Mouse (Mus musculus): ENCODE results near the gene Ephb6. TPM values are rescaled to one million over a fixed set of nuclear protein-coding genes. Genes with fewer than 3 reads are reported as not detected.
A peak's percentile ranks its signal among the peaks of the same experiment; 100 is the strongest.

Gene Ephb6
- polyA plus RNA-seq (2015; fragmentation: Nextera tagmentation; extraction: Ambion mirVana), result 0.25 and 0.28 TPM in 2 replicates

DNA sequence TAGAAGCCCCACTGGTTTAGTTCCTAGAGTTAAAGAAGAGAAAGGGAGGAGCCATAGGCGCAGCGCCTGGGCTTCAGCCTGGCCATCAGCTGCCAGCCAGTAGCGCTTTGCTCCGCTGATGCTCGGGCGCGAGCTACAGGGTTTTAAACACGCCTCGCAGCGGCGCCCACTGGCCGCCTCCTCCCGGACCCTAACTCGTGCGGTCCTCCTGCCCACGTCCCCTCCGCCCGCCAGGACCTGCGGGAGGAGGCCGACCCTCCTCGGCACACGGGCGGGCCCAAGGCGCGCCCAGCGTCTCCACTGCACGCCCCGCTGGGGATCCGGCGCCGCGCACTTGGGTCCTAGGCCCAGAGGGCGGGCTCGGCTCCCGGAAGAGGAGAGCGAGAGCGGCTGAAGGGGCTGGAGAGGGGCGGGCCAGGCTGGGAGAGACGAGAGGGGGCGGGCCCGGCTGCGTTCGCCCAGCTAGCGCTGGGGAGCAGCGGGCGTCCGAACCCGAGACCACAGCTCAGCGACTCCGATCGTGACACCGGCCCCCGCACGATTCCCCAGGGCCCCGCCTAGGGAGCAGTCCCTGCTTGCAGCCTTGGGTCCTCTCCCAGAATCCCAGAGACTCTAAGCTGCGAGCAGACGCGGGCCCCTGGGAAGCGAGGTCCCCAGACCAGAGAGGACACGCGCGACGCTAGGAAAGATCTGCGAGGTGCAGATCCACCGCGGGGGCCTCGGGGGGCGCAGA is at the start of gene Ephb6:
Gene Ephb6 (plus strand): TSS at position 422 of the 733 bp plus-strand sequence.
- under 1% methylated on average over 54 of the region's 68 CpGs for WGBS (ENCODE audit: insufficient replicate concordance)
- Histone ChIP-seq H3K36me3 (replicated peaks; ENCODE audit: insufficient read depth, low read length) (no peaks in the 10 kb centered on the region), H3K4me1 (ENCODE audit: insufficient read depth) (0 out of 2 replicates have a peak, but pooled peaks cover 6% of the 10 kb centered on the region), H3K4me3 (ENCODE audit: low read depth, low read length) (peak within 1 kb of the TSS; percentile 64), H3K9ac (replicated peaks) (peak within 1 kb of the TSS; percentile 62; the same call in 1 of the 2 replicates), H3K9me3 (ENCODE audit: low read length) (no peaks in the 10 kb centered on the region), H3K27ac (ENCODE audit: low read depth) (no peak within 1 kb of the TSS), H3K27me3 (ENCODE audit: insufficient read depth, low read length) (peaks cover 18% of the 10 kb centered on the region; the same call in 1 of the 2 replicates), H3K4me2 (ENCODE audit: low read depth, low read length) (peak within 1 kb of the TSS; percentile 93)
- ATAC-seq, result peak; percentile 87
- peak; percentile 70 for DNase-seq
- no peak for TF ChIP-seq EP300 (IDR thresholded peaks at IDR 0.05; ENCODE audit: low read depth)
- TF ChIP-seq CTCF (IDR thresholded peaks at IDR 0.05; ENCODE audit: low read depth), result no peak

DNA sequence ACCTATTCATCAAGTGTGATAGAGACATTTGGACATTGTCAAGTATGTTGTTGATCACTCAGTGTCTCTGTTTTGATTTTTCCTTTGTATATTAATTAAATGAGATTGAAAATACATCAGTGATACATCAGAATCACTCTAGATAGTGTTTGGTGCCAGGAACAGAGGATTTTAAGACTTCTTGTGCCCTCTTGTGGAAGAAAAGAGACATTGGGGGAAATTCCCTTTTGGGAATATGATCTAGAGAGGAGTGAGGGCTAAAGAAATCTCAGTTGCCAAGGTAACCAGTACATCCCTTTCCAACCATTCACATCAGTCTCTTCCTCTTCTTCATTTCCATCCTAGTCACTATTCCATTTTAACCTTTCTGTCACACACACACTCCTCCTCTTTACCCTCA is 48.9 kb upstream of the Ephb6 start:
- Histone ChIP-seq H3K4me2 (ENCODE audit: low read depth, low read length) (no peak overlapping the region), H3K4me3 (ENCODE audit: low read depth, low read length) (no peak overlapping the region), H3K9me3 (ENCODE audit: low read length) (no peaks in the 10 kb centered on the region), H3K36me3 (replicated peaks; ENCODE audit: insufficient read depth, low read length) (no peaks in the 10 kb centered on the region), H3K27ac (ENCODE audit: low read depth) (no peak overlapping the region), H3K27me3 (ENCODE audit: insufficient read depth, low read length) (no peaks in the 10 kb centered on the region), H3K9ac (replicated peaks) (no peak overlapping the region), H3K4me1 (ENCODE audit: insufficient read depth) (peaks cover 6% of the 10 kb centered on the region; the same call in 1 of the 2 replicates)
- no peak for ATAC-seq
- DNase-seq, result no peak
- TF ChIP-seq EP300 (IDR thresholded peaks at IDR 0.05; ENCODE audit: low read depth) (no peak), CTCF (IDR thresholded peaks at IDR 0.05; ENCODE audit: low read depth) (peak; percentile 48)

DNA sequence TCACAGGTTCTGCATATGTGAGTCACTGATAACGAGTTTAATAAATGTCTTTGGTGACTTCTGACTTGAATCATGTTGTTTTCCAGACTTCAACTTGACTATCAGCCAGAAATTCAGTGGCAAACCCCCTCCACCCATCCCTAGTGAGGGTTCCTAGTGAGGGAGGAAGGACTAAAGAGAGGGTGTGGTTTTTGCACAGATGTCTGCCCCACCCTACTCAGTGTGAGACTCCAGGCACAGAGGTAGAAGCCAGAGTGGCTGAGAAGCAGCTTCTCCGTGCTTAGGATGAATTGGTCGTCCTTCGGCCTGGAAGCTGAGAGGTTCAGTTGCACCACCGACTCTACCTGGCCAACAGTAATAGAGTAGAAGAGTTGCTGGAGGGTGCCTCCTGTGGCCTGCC is 47.8 kb upstream of the Ephb6 start:
- Histone ChIP-seq H3K27ac (ENCODE audit: low read depth) (no peak overlapping the region), H3K9ac (replicated peaks) (no peak overlapping the region), H3K9me3 (ENCODE audit: low read length) (no peaks in the 10 kb centered on the region), H3K4me2 (ENCODE audit: low read depth, low read length) (no peak overlapping the region), H3K27me3 (ENCODE audit: insufficient read depth, low read length) (no peaks in the 10 kb centered on the region), H3K4me1 (ENCODE audit: insufficient read depth) (peaks cover 6% of the 10 kb centered on the region; the same call in 1 of the 2 replicates), H3K4me3 (ENCODE audit: low read depth, low read length) (no peak overlapping the region), H3K36me3 (replicated peaks; ENCODE audit: insufficient read depth, low read length) (no peaks in the 10 kb centered on the region)
- ATAC-seq (0 out of 2 replicates have a peak, but pooled peaks have one; percentile 31), DNase-seq (no peak)
- 41% methylated on average over 5 of the region's 5 CpGs for WGBS (ENCODE audit: insufficient replicate concordance)
- no peak for TF ChIP-seq CTCF (IDR thresholded peaks at IDR 0.05; ENCODE audit: low read depth)
- no peak for TF ChIP-seq EP300 (IDR thresholded peaks at IDR 0.05; ENCODE audit: low read depth)

DNA sequence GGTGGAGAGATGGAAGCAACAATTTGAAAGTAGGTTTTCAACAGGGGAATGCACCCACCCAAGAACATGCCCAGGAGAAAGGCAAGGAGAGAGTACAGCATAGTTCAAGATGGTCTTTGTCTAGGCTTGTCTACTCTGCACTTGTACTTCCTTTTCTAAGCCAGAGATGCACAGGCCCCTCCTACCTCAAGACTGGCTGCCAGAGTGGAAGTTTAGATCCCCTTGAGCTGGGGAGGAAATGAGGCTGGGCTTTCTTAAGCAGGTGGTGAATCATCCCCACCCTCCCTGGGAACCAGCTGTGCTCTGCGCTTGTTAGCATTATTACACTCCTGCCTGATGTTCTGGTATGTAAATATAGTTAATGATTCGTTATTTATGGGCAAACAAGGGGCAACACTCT is 47.0 kb upstream of the Ephb6 start:
- H3K27ac ChIP-seq (ENCODE audit: low read depth), result no peak overlapping the region; the same call in 1 of the 2 replicates
- H3K4me2 ChIP-seq (ENCODE audit: low read depth, low read length), result no peak overlapping the region
- H3K27me3 ChIP-seq (ENCODE audit: insufficient read depth, low read length), result no peaks in the 10 kb centered on the region
- WGBS (ENCODE audit: insufficient replicate concordance), result 40% methylated on average over 2 of the region's 2 CpGs
- H3K4me1 ChIP-seq (ENCODE audit: insufficient read depth), result peaks cover 6% of the 10 kb centered on the region; the same call in 1 of the 2 replicates
- no peak overlapping the region for H3K9ac ChIP-seq (replicated peaks)
- TF ChIP-seq CTCF (IDR thresholded peaks at IDR 0.05; ENCODE audit: low read depth) (no peak), EP300 (IDR thresholded peaks at IDR 0.05; ENCODE audit: low read depth) (no peak)
- H3K4me3 ChIP-seq (ENCODE audit: low read depth, low read length), result no peak overlapping the region
- H3K9me3 ChIP-seq (ENCODE audit: low read length), result no peaks in the 10 kb centered on the region
- ATAC-seq, result no peak
- no peaks in the 10 kb centered on the region for H3K36me3 ChIP-seq (replicated peaks; ENCODE audit: insufficient read depth, low read length)
- DNase-seq, result no peak

DNA sequence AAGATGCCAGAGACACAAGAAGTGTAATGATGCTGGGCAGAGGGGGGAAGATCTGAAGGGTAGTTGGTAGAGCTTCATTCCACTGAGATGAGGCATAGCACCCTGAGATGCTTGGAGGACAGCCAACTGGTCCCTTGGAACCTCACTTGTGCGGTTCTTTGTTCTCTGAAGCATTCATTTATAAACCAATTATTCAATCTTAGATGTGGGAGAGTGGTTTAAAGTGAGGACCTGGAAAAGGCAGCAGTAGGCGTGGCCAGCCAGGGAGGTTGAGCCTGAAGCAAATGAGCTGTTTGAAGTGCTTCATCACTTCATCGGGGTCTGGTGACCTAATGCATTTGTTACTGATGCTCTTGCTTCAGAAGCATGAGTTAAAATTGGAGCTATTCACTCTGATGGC is 46.0 kb upstream of the Ephb6 start:
- Histone ChIP-seq H3K4me1 (ENCODE audit: insufficient read depth) (peaks cover 6% of the 10 kb centered on the region; the same call in 1 of the 2 replicates), H3K9ac (replicated peaks) (no peak overlapping the region), H3K4me2 (ENCODE audit: low read depth, low read length) (no peak overlapping the region), H3K27ac (ENCODE audit: low read depth) (no peak overlapping the region), H3K9me3 (ENCODE audit: low read length) (no peaks in the 10 kb centered on the region), H3K4me3 (ENCODE audit: low read depth, low read length) (no peak overlapping the region), H3K36me3 (replicated peaks; ENCODE audit: insufficient read depth, low read length) (no peaks in the 10 kb centered on the region), H3K27me3 (ENCODE audit: insufficient read depth, low read length) (no peaks in the 10 kb centered on the region)
- no peak for TF ChIP-seq CTCF (IDR thresholded peaks at IDR 0.05; ENCODE audit: low read depth)
- no peak for TF ChIP-seq EP300 (IDR thresholded peaks at IDR 0.05; ENCODE audit: low read depth)
- ATAC-seq (no peak), DNase-seq (no peak)
- WGBS (ENCODE audit: insufficient replicate concordance), result 58% methylated on average over 3 of the region's 3 CpGs

DNA sequence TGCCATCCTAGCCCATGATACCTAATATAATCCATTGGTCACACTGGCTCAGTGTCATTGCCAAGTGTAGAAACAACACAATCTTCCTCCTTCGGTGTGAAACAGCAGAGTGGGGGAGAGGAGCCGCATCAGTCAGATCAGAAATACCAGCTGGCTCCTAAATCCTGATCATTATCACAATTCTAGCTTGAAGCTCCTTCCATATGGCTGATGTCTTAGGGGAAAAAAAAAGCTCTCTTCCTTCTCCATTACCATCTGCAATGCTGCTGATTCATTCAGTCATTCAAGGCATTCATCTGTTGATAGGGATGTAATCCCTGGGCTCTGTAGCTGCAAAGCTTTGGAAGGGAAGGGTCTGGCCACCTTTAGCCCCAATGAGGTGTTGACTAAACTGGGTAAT is 45.0 kb upstream of the Ephb6 start:
- no peak overlapping the region for H3K4me2 ChIP-seq (ENCODE audit: low read depth, low read length)
- no peaks in the 10 kb centered on the region for H3K36me3 ChIP-seq (replicated peaks; ENCODE audit: insufficient read depth, low read length)
- no peak for TF ChIP-seq CTCF (IDR thresholded peaks at IDR 0.05; ENCODE audit: low read depth)
- TF ChIP-seq EP300 (IDR thresholded peaks at IDR 0.05; ENCODE audit: low read depth), result no peak
- peaks cover 6% of the 10 kb centered on the region; the same call in 1 of the 2 replicates for H3K4me1 ChIP-seq (ENCODE audit: insufficient read depth)
- no peak overlapping the region for H3K27ac ChIP-seq (ENCODE audit: low read depth)
- DNase-seq (no peak), ATAC-seq (no peak)
- 58% methylated on average over 2 of the region's 2 CpGs for WGBS (ENCODE audit: insufficient replicate concordance)
- H3K9ac ChIP-seq (replicated peaks), result no peak overlapping the region
- H3K9me3 ChIP-seq (ENCODE audit: low read length), result no peaks in the 10 kb centered on the region
- H3K27me3 ChIP-seq (ENCODE audit: insufficient read depth, low read length), result no peaks in the 10 kb centered on the region
- H3K4me3 ChIP-seq (ENCODE audit: low read depth, low read length), result no peak overlapping the region
